Mouse (Mus musculus): ENCODE measurements at regions not wholly inside any gene's neighbourhood (a gene's known extent, or its start where the extent isn't known, plus 50 kb on each side); places are given as distances from the start of the nearest gene placed in this dataset.
A peak's percentile ranks its signal among the peaks of the same experiment; 100 is the strongest.

DNA sequence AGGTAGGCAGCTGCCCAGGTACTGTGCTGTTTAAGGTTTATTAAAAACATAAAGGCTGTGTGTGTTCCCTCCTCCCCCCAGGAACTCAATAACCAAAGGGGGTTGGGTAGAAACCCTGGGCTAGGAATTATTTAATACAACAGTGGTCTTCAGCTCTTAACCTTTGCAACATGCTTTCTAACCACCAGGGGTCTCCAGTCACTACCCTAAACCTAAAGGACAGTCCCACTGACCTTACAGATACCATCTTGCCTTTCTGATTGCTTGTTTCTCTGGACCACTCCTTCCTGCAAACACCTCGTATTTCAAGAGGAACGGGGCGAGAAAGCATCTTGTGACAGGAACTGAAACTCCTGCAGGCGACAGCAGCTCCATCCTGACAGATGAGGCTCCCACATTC, 104.9 kb downstream of the Kcnk1 start:
- TF ChIP-seq CTCF (IDR thresholded peaks at IDR 0.05; ENCODE audit: borderline replicate concordance, insufficient read depth, low read depth, low read length), result 0 out of 2 replicates have a peak, but pooled peaks have one; percentile 5
- no peak for TF ChIP-seq POLR2A (IDR thresholded peaks at IDR 0.05; ENCODE audit: borderline replicate concordance, insufficient read depth, low read length)
